In the genomic region with DNA sequence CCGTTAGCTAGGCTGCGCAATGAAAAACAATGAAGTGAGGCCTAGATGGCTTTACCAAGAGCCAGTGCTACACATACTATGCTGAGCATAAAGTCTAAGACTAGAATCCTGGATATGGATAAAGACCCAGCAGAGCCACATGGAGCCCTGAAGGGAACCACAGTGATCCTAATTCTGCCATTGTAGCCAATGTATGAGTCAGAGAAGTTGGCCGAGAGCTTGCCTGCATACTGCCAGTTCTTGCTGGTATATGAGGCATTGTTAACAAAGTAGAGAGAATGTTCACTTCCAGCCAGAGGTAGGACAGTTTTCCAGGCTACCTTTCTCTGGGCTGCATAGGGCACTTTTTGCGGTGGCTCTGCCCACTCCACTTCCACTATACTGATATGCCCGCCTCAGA, we compare ENCODE assay signal across 21 mouse cellular contexts.
A peak's percentile ranks its signal among the peaks of the same experiment; 100 is the strongest.
DNase-seq lines count a peak whose midpoint lies in the region; ATAC-seq and TF ChIP-seq lines count a peak whose summit lies in the region.
"Had no signal": no experiment of that assay in that cellular context is flagged by ENCODE, and none has a peak within 500 bp of the region (broad histone marks: within the 10 kb centered on the region; RNA-seq: fewer than 3 reads in every experiment).

No protein-coding gene starts in this region.

- intact Hi-C loops in heart, postnatal 14 days (cut with DNase I) = no loop called here

- peak; percentile 18 for DNase-seq in adrenal gland, postnatal 25 days
- no peak for DNase-seq in adrenal gland, adult 8-10 months
- peak; percentile 24 to 29 for DNase-seq in heart, adult 18-20 months
- DNase-seq in heart, postnatal 14 days = no peak
- peak; percentile 90 for DNase-seq in 3T3-L1 (ENCODE audit: low read depth, low spot score)
- no peak for DNase-seq in neural tube, embryonic 10.5 days (ENCODE audit: extremely low spot score, low spot score)
- DNase-seq: B cell, adult 2 months; cerebellum, adult 11-12 months; gastrocnemius, postnatal 36 days; heart, postnatal 10 days; liver; midbrain, embryonic 14.5 days had no signal

- TF ChIP-seq CTCF in embryonic fibroblast, embryonic 13.5 days (IDR thresholded peaks at IDR 0.05; ENCODE audit: borderline replicate concordance, insufficient read depth, low read length) = no peak

- H3K4me1 ChIP-seq in embryonic fibroblast, embryonic 13.5 days (ENCODE audit: control insufficient read depth, insufficient read depth, low read length) = peaks cover 13% of the 10 kb centered on the region
- H3K4me1 ChIP-seq: embryonic facial prominence, embryonic 13.5 days; forebrain, embryonic 15.5 days; heart, embryonic 10.5 days; hindbrain, embryonic 12.5 days; kidney, embryonic 15.5 days; neural tube, embryonic 15.5 days; stomach, embryonic 15.5 days had no signal

- H3K4me3 ChIP-seq in embryonic fibroblast, embryonic 13.5 days (ENCODE audit: insufficient read depth, low read length) = no peak overlapping the region
- H3K4me3 ChIP-seq: embryonic facial prominence, embryonic 13.5 days; forebrain, embryonic 15.5 days; heart, embryonic 10.5 days; hindbrain, embryonic 12.5 days; kidney, embryonic 15.5 days; neural tube, embryonic 15.5 days; stomach, embryonic 15.5 days had no signal

- no peak for ATAC-seq in inflammation-experienced regulatory T-cells, adult 6 months
- ATAC-seq: forebrain, embryonic 15.5 days had no signal

- H3K27ac ChIP-seq in embryonic fibroblast, embryonic 13.5 days (ENCODE audit: insufficient read depth, low read length) = peak overlapping the region; percentile 87
- H3K27ac ChIP-seq: embryonic facial prominence, embryonic 13.5 days; forebrain, embryonic 15.5 days; heart, embryonic 10.5 days; hindbrain, embryonic 12.5 days; kidney, embryonic 15.5 days; neural tube, embryonic 15.5 days had no signal

- no peak for TF ChIP-seq POLR2A in embryonic fibroblast, embryonic 13.5 days (IDR thresholded peaks at IDR 0.05; ENCODE audit: low read depth, low read length)

Comparison
In these comparisons a context has a peak if more than half of its experiments do, and no peak if none do; other contexts are left out.
1. DNase-seq: peak in adrenal gland, postnatal 25 days (single experiment), heart, adult 18-20 months (2 of 2) and 3T3-L1 (single experiment); none in adrenal gland, adult 8-10 months (single experiment), heart, postnatal 14 days (0 of 2) and neural tube, embryonic 10.5 days (single experiment).